ENCODE assay signal across 24 mouse cellular contexts in genomic region chr14:58656212-58656934, GRCm38 (mm10).
A peak's percentile ranks its signal among the peaks of the same experiment; 100 is the strongest.
DNase-seq lines count a peak whose midpoint lies in the region; ATAC-seq and TF ChIP-seq lines count a peak whose summit lies in the region.
"Had no signal": no experiment of that assay in that cellular context is flagged by ENCODE, and none has a peak within 500 bp of the region (broad histone marks: within the 10 kb centered on the region; RNA-seq: fewer than 3 reads in every experiment).

No protein-coding gene starts in this region.

- H3K36me3 ChIP-seq in heart, embryonic 10.5 days, result no peaks in the 10 kb centered on the region
- H3K36me3 ChIP-seq in E14TG2a.4 (ENCODE audit: insufficient read depth, low read length), result no peaks in the 10 kb centered on the region
- H3K36me3 ChIP-seq in embryonic facial prominence, embryonic 13.5 days, result no peaks in the 10 kb centered on the region
- H3K36me3 ChIP-seq in liver, postnatal 0 days (replicated peaks; ENCODE audit: insufficient read depth, low read length), result no peaks in the 10 kb centered on the region
- H3K36me3 ChIP-seq: embryonic facial prominence, embryonic 15.5 days; liver, embryonic 13.5 days; lung, embryonic 15.5 days had no signal

- H3K9me3 ChIP-seq in heart, embryonic 10.5 days, result no peaks in the 10 kb centered on the region
- no peaks in the 10 kb centered on the region for H3K9me3 ChIP-seq in E14TG2a.4 (ENCODE audit: low read length)
- H3K9me3 ChIP-seq in embryonic facial prominence, embryonic 13.5 days, result no peaks in the 10 kb centered on the region
- no peaks in the 10 kb centered on the region for H3K9me3 ChIP-seq in liver, postnatal 0 days (ENCODE audit: low read length)
- H3K9me3 ChIP-seq: embryonic facial prominence, embryonic 15.5 days; liver, embryonic 13.5 days; lung, embryonic 15.5 days had no signal

- intact Hi-C loops in heart, postnatal 25 days (cut with DNase I), result no loop called here

- 0 out of 2 replicates have a peak overlapping the region, but pooled peaks have one; percentile 4 for H3K27ac ChIP-seq in heart, embryonic 10.5 days
- H3K27ac ChIP-seq in embryonic facial prominence, embryonic 13.5 days, result peak overlapping the region; percentile 62; the same call in 1 of the 2 replicates
- H3K27ac ChIP-seq in liver, postnatal 0 days (ENCODE audit: low read depth), result no peak overlapping the region
- H3K27ac ChIP-seq: embryonic facial prominence, embryonic 15.5 days; gastrocnemius, adult 2 months; liver, embryonic 13.5 days; lung, embryonic 15.5 days; macrophage had no signal

- TF ChIP-seq CTCF in E14TG2a.4 (conservative IDR thresholded peaks at IDR 0.05; ENCODE audit: low read length), result no peak
- no peak for TF ChIP-seq CTCF in liver, postnatal 0 days (IDR thresholded peaks at IDR 0.05; ENCODE audit: low read depth)

- no peak overlapping the region for H3K4me3 ChIP-seq in heart, embryonic 10.5 days
- H3K4me3 ChIP-seq in E14TG2a.4 (replicated peaks; ENCODE audit: low read length), result 0 out of 2 replicates have a peak overlapping the region, but pooled peaks have one; percentile 13
- H3K4me3 ChIP-seq in embryonic facial prominence, embryonic 13.5 days, result no peak overlapping the region
- no peak overlapping the region for H3K4me3 ChIP-seq in liver, postnatal 0 days (ENCODE audit: low read depth, low read length)
- H3K4me3 ChIP-seq: embryonic facial prominence, embryonic 15.5 days; gastrocnemius, adult 2 months; liver, embryonic 13.5 days; lung, embryonic 15.5 days had no signal

- no peaks in the 10 kb centered on the region for H3K27me3 ChIP-seq in heart, embryonic 10.5 days (ENCODE audit: insufficient read depth, poor library complexity, severe bottlenecking)
- no peaks in the 10 kb centered on the region for H3K27me3 ChIP-seq in E14TG2a.4 (ENCODE audit: insufficient read depth, low read length)
- no peaks in the 10 kb centered on the region for H3K27me3 ChIP-seq in embryonic facial prominence, embryonic 13.5 days
- no peaks in the 10 kb centered on the region for H3K27me3 ChIP-seq in liver, postnatal 0 days (ENCODE audit: insufficient read depth, low read length)
- H3K27me3 ChIP-seq: embryonic facial prominence, embryonic 15.5 days; liver, embryonic 13.5 days; lung, embryonic 15.5 days had no signal

- TF ChIP-seq EP300 in liver, postnatal 0 days (IDR thresholded peaks at IDR 0.05; ENCODE audit: low read depth), result no peak

- DNase-seq in heart, embryonic 10.5 days (ENCODE audit: low spot score), result no peak
- DNase-seq in heart, postnatal 25 days (ENCODE audit: low spot score), result no peak
- peak; percentile 12 for DNase-seq in embryo, embryonic 10 days (ENCODE audit: low spot score)
- DNase-seq in adrenal gland, postnatal 4 days (ENCODE audit: low spot score in 2 of 2), result no peak
- DNase-seq in heart, postnatal 4 days, result no peak
- no peak for DNase-seq in liver, postnatal 0 days
- DNase-seq: adrenal gland, postnatal 10 days; cerebellum, adult 11-12 months; cerebellum, postnatal 14 days; gastrocnemius, adult 2 months; heart, postnatal 14 days; kidney, adult 18-20 months; left cerebral cortex, postnatal 4 days; liver, embryonic 13.5 days; thymus, postnatal 14 days had no signal

- H3K9ac ChIP-seq in embryonic facial prominence, embryonic 13.5 days, result no peak overlapping the region
- no peak overlapping the region for H3K9ac ChIP-seq in liver, postnatal 0 days (replicated peaks)
- H3K9ac ChIP-seq: embryonic facial prominence, embryonic 15.5 days; liver, embryonic 13.5 days; lung, embryonic 15.5 days had no signal

- peaks cover 8% of the 10 kb centered on the region; the same call in 1 of the 2 replicates for H3K4me1 ChIP-seq in heart, embryonic 10.5 days
- peaks cover 41% of the 10 kb centered on the region for H3K4me1 ChIP-seq in E14TG2a.4 (replicated peaks; ENCODE audit: low read depth, low read length)
- H3K4me1 ChIP-seq in embryonic facial prominence, embryonic 13.5 days, result peaks cover 26% of the 10 kb centered on the region
- H3K4me1 ChIP-seq in liver, postnatal 0 days (ENCODE audit: insufficient read depth), result no peaks in the 10 kb centered on the region
- H3K4me1 ChIP-seq: liver, embryonic 13.5 days; lung, embryonic 15.5 days had no signal

- 34% methylated on average over 4 of the region's 4 CpGs for WGBS in heart, embryonic 10.5 days
- WGBS in embryonic facial prominence, embryonic 13.5 days, result 12% methylated on average over 4 of the region's 4 CpGs
- WGBS in liver, postnatal 0 days (ENCODE audit: insufficient replicate concordance), result 51% methylated on average over 4 of the region's 4 CpGs

- ATAC-seq in embryonic facial prominence, embryonic 13.5 days (ENCODE audit: insufficient number of reproducible peaks, insufficient read depth, low FRiP score, low TSS enrichment, low read depth), result no peak
- no peak for ATAC-seq in liver, postnatal 0 days
- ATAC-seq: CD4-positive, CD25-positive, alpha-beta regulatory T cell, adult 4 months; hindbrain, embryonic 16.5 days had no signal

- no peak overlapping the region for H3K4me2 ChIP-seq in embryonic facial prominence, embryonic 13.5 days
- no peak overlapping the region for H3K4me2 ChIP-seq in liver, postnatal 0 days (ENCODE audit: low read depth, low read length)
- H3K4me2 ChIP-seq: embryonic facial prominence, embryonic 15.5 days; heart, embryonic 11.5 days; liver, embryonic 13.5 days; lung, embryonic 15.5 days; midbrain, embryonic 11.5 days had no signal
